Mouse (Mus musculus) neural tube, embryonic 11.5 days (tissue): ENCODE measurements at regions not wholly inside any gene's neighbourhood (a gene's known extent, or its start where the extent isn't known, plus 50 kb on each side); places are given as distances from the start of the nearest gene placed in this dataset.

Experiments used
- ATAC-seq: fragments of 200-750 bp; cut with Nextera tagmentation; 2 replicates; pipeline ENCODE4 v1.8.0; 2017; ENCODE audit warnings: moderate number of reproducible peaks, mild to moderate bottlenecking, moderate TSS enrichment, moderate library complexity; ENCODE audit not compliant: insufficient read depth, low FRiP score, low TSS enrichment
- DNase-seq: peaks from one replicate; pipeline ENCODE4 v3.0.0-alpha.2; 2015; ENCODE audit warnings: low spot score
- H3K27ac ChIP-seq: fragments of 300-500 bp; sonication (generic); 2 replicates; pipeline ENCODE4 v1.5.1; 2014; ENCODE audit warnings: low read depth, mild to moderate bottlenecking, low read length
- H3K27me3 ChIP-seq: fragments of 300-500 bp; sonication (generic); 2 replicates; pipeline ENCODE4 v1.6.1; 2014; ENCODE audit warnings: mild to moderate bottlenecking, low read length, mixed read lengths; ENCODE audit not compliant: control insufficient read depth, insufficient read depth
- H3K36me3 ChIP-seq: fragments of 300-500 bp; sonication (generic); 2 replicates; pipeline ENCODE4 v1.6.1; 2014; ENCODE audit warnings: mild to moderate bottlenecking, low read length, moderate library complexity, mixed read lengths; ENCODE audit not compliant: control insufficient read depth, insufficient read depth
- H3K4me1 ChIP-seq: fragments of 300-500 bp; sonication (generic); 2 replicates; pipeline ENCODE4 v1.6.1; 2014; ENCODE audit warnings: low read length, mixed read lengths; ENCODE audit not compliant: control insufficient read depth, insufficient read depth
- H3K4me2 ChIP-seq: fragments of 300-500 bp; sonication (generic); 2 replicates; pipeline ENCODE4 v1.6.1; 2014; ENCODE audit warnings: low read depth, mild to moderate bottlenecking, moderate library complexity
- H3K4me3 ChIP-seq: fragments of 300-500 bp; sonication (generic); 2 replicates; pipeline ENCODE4 v1.5.1; 2014; ENCODE audit warnings: low read depth, low read length
- H3K9ac ChIP-seq: fragments of 300-500 bp; sonication (generic); 2 replicates; pipeline ENCODE4 v1.6.1; 2014; ENCODE audit warnings: mild to moderate bottlenecking, low read length
- H3K9me3 ChIP-seq: fragments of 300-500 bp; sonication (generic); 2 replicates; pipeline ENCODE4 v1.6.1; 2016; ENCODE audit warnings: low read length; ENCODE audit not compliant: control insufficient read depth
- whole genome bisulfite sequencing: fragments of 180-500 bp; shearing (Covaris S2); extraction: QIAGEN DNeasy Blood & Tissue Kit; methylation state at CpG from one replicate; pipeline ENCODE4 v1.1.7; 2014; 5-methylcytosine and 5-hydroxymethylcytosine counted together

- peak; percentile 49 for DNase-seq
- 0 out of 2 replicates have a peak overlapping the region, but pooled peaks have one; percentile 19 for H3K4me2 ChIP-seq
- H3K27me3 ChIP-seq = no peaks in the 10 kb centered on the region
- H3K4me1 ChIP-seq = peaks cover 6% of the 10 kb centered on the region; the same call in 1 of the 2 replicates
- no peak overlapping the region for H3K27ac ChIP-seq
- 51% methylated on average over 22 of the region's 22 CpGs for WGBS
- H3K36me3 ChIP-seq = no peaks in the 10 kb centered on the region
- no peak overlapping the region for H3K9ac ChIP-seq
- peak; percentile 75 for ATAC-seq
- no peak overlapping the region for H3K4me3 ChIP-seq
- no peaks in the 10 kb centered on the region for H3K9me3 ChIP-seq
Measured at GRCm38 (mm10) chr1:151086111-151086859, 93.0 kb upstream of the Hmcn1 start.

- H3K36me3 ChIP-seq = no peaks in the 10 kb centered on the region
- ATAC-seq = no peak
- H3K9me3 ChIP-seq = no peaks in the 10 kb centered on the region
- no peak overlapping the region for H3K4me2 ChIP-seq
- no peak overlapping the region for H3K9ac ChIP-seq
- no peak overlapping the region for H3K27ac ChIP-seq
- H3K4me3 ChIP-seq = no peak overlapping the region
- peaks cover 6% of the 10 kb centered on the region; the same call in 1 of the 2 replicates for H3K4me1 ChIP-seq
- no peaks in the 10 kb centered on the region for H3K27me3 ChIP-seq
- DNase-seq = no peak
- 71% methylated on average over 8 of the region's 8 CpGs for WGBS
Measured at GRCm38 (mm10) chr1:151087151-151087660, 94.0 kb upstream of the Hmcn1 start.

GRCm38 (mm10) chr1:151087811-151088511, 94.4 kb upstream of the Gm47985 start:
- ATAC-seq = no peak
- H3K4me1 ChIP-seq = peaks cover 6% of the 10 kb centered on the region; the same call in 1 of the 2 replicates
- H3K4me2 ChIP-seq = no peak overlapping the region
- H3K27me3 ChIP-seq = no peaks in the 10 kb centered on the region
- H3K4me3 ChIP-seq = no peak overlapping the region
- no peaks in the 10 kb centered on the region for H3K36me3 ChIP-seq
- no peak for DNase-seq
- 82% methylated on average over 14 of the region's 14 CpGs for WGBS
- no peak overlapping the region for H3K27ac ChIP-seq
- no peaks in the 10 kb centered on the region for H3K9me3 ChIP-seq
- H3K9ac ChIP-seq = no peak overlapping the region

GRCm38 (mm10) chr1:151088535-151089125, 93.7 kb upstream of the Gm47985 start:
- no peak overlapping the region for H3K27ac ChIP-seq
- no peaks in the 10 kb centered on the region for H3K36me3 ChIP-seq
- ATAC-seq (no peak), DNase-seq (no peak)
- no peak overlapping the region for H3K4me3 ChIP-seq
- H3K4me2 ChIP-seq = no peak overlapping the region
- no peak overlapping the region for H3K9ac ChIP-seq
- WGBS = 76% methylated on average over 11 of the region's 11 CpGs
- H3K4me1 ChIP-seq = peaks cover 6% of the 10 kb centered on the region; the same call in 1 of the 2 replicates
- no peaks in the 10 kb centered on the region for H3K9me3 ChIP-seq
- no peaks in the 10 kb centered on the region for H3K27me3 ChIP-seq

GRCm38 (mm10) chr1:151092035-151092434, 90.3 kb upstream of the Gm47985 start:
- ATAC-seq (no peak), DNase-seq (no peak)
- Histone ChIP-seq H3K36me3 (no peaks in the 10 kb centered on the region), H3K27ac (no peak overlapping the region), H3K4me3 (no peak overlapping the region), H3K9me3 (no peaks in the 10 kb centered on the region), H3K27me3 (no peaks in the 10 kb centered on the region), H3K9ac (no peak overlapping the region), H3K4me1 (no peaks in the 10 kb centered on the region), H3K4me2 (no peak overlapping the region)
- 73% methylated on average over 4 of the region's 4 CpGs for WGBS

- no peak for DNase-seq
- WGBS = 71% methylated on average over 10 of the region's 10 CpGs
- Histone ChIP-seq H3K27me3 (no peaks in the 10 kb centered on the region), H3K4me1 (no peaks in the 10 kb centered on the region), H3K4me2 (no peak overlapping the region), H3K4me3 (no peak overlapping the region), H3K9ac (no peak overlapping the region), H3K9me3 (no peaks in the 10 kb centered on the region), H3K36me3 (no peaks in the 10 kb centered on the region), H3K27ac (no peak overlapping the region)
- ATAC-seq = peak; percentile 60
Measured at GRCm38 (mm10) chr1:151095344-151096050, 86.8 kb upstream of the Gm47985 start.

GRCm38 (mm10) chr1:151096079-151096478, 86.3 kb upstream of the Gm47985 start:
- H3K27me3 ChIP-seq = no peaks in the 10 kb centered on the region
- H3K36me3 ChIP-seq = no peaks in the 10 kb centered on the region
- WGBS = 28% methylated on average over 9 of the region's 9 CpGs
- H3K4me2 ChIP-seq = no peak overlapping the region
- H3K9me3 ChIP-seq = no peaks in the 10 kb centered on the region
- no peak overlapping the region for H3K27ac ChIP-seq
- ATAC-seq (peak; percentile 78), DNase-seq (no peak)
- H3K9ac ChIP-seq = no peak overlapping the region
- H3K4me1 ChIP-seq = no peaks in the 10 kb centered on the region
- H3K4me3 ChIP-seq = no peak overlapping the region

- no peak for DNase-seq
- no peaks in the 10 kb centered on the region for H3K4me1 ChIP-seq
- no peaks in the 10 kb centered on the region for H3K27me3 ChIP-seq
- no peaks in the 10 kb centered on the region for H3K9me3 ChIP-seq
- WGBS = 100% methylated on average over 1 of the region's 1 CpGs
- H3K9ac ChIP-seq = no peak overlapping the region
- ATAC-seq = no peak
- no peak overlapping the region for H3K4me2 ChIP-seq
- no peak overlapping the region for H3K4me3 ChIP-seq
- no peaks in the 10 kb centered on the region for H3K36me3 ChIP-seq
- H3K27ac ChIP-seq = no peak overlapping the region
Measured at GRCm38 (mm10) chr1:151097506-151097905, 84.8 kb upstream of the Gm47985 start.
